17 mouse cellular contexts compared by ENCODE assay signal in genomic region chr8:92747086-92747485, GRCm38 (mm10).
DNase-seq lines count a peak whose midpoint lies in the region; ATAC-seq and TF ChIP-seq lines count a peak whose summit lies in the region.
"Had no signal": no experiment of that assay in that cellular context is flagged by ENCODE, and none has a peak within 500 bp of the region (broad histone marks: within the 10 kb centered on the region; RNA-seq: fewer than 3 reads in every experiment).

No protein-coding gene starts in this region.

- peaks cover 21% of the 10 kb centered on the region for H3K27me3 ChIP-seq in midbrain, embryonic 10.5 days (ENCODE audit: low read depth, poor library complexity, severe bottlenecking)
- no peaks in the 10 kb centered on the region for H3K27me3 ChIP-seq in midbrain, embryonic 11.5 days (ENCODE audit: control insufficient read depth, insufficient read depth, low read length)
- H3K27me3 ChIP-seq: embryonic facial prominence, embryonic 12.5 days; forebrain, embryonic 15.5 days had no signal

- no peak for ATAC-seq in midbrain, embryonic 11.5 days (ENCODE audit: low FRiP score)
- ATAC-seq: forebrain, embryonic 13.5 days; forebrain, embryonic 15.5 days had no signal

- no peaks in the 10 kb centered on the region for H3K36me3 ChIP-seq in midbrain, embryonic 10.5 days
- H3K36me3 ChIP-seq in midbrain, embryonic 11.5 days (ENCODE audit: control insufficient read depth, insufficient read depth, low read length), result no peaks in the 10 kb centered on the region
- H3K36me3 ChIP-seq: embryonic facial prominence, embryonic 10.5 days; embryonic facial prominence, embryonic 12.5 days; forebrain, embryonic 15.5 days had no signal

- no peak for TF ChIP-seq POLR2A in brain, embryonic 14.5 days (IDR thresholded peaks at IDR 0.05; ENCODE audit: borderline replicate concordance, extremely low read depth, insufficient read depth, insufficient read length, poor library complexity, severe bottlenecking)
- no peak for TF ChIP-seq POLR2A in lung, adult 2 months (IDR thresholded peaks at IDR 0.05; ENCODE audit: borderline replicate concordance, extremely low read depth, low read depth, low read length)

- no peaks in the 10 kb centered on the region for H3K9me3 ChIP-seq in midbrain, embryonic 10.5 days (replicated peaks)
- H3K9me3 ChIP-seq in midbrain, embryonic 11.5 days (ENCODE audit: control insufficient read depth, low read length), result no peaks in the 10 kb centered on the region
- H3K9me3 ChIP-seq: embryonic facial prominence, embryonic 10.5 days; embryonic facial prominence, embryonic 12.5 days; forebrain, embryonic 13.5 days; forebrain, embryonic 15.5 days had no signal

- no peak overlapping the region for H3K9ac ChIP-seq in midbrain, embryonic 11.5 days (ENCODE audit: low read length)
- H3K9ac ChIP-seq: embryonic facial prominence, embryonic 12.5 days; forebrain, embryonic 13.5 days; forebrain, embryonic 15.5 days; forebrain, postnatal 0 days had no signal

- no peak for TF ChIP-seq CTCF in brain, embryonic 14.5 days (IDR thresholded peaks at IDR 0.05; ENCODE audit: borderline replicate concordance, extremely low read depth, insufficient read depth, insufficient read length)
- no peak for TF ChIP-seq CTCF in lung, adult 2 months (IDR thresholded peaks at IDR 0.05; ENCODE audit: insufficient read depth, low read length)

- H3K4me1 ChIP-seq in midbrain, embryonic 10.5 days, result peaks cover 53% of the 10 kb centered on the region
- H3K4me1 ChIP-seq in midbrain, embryonic 11.5 days (ENCODE audit: control insufficient read depth, insufficient read depth, low read length), result peaks cover 32% of the 10 kb centered on the region
- no peaks in the 10 kb centered on the region for H3K4me1 ChIP-seq in lung, adult 2 months (ENCODE audit: control insufficient read depth, insufficient read depth, low read length)
- H3K4me1 ChIP-seq: embryonic facial prominence, embryonic 12.5 days had no signal

- peak overlapping the region; percentile 39; the same call in 1 of the 2 replicates for H3K27ac ChIP-seq in midbrain, embryonic 10.5 days (replicated peaks)
- H3K27ac ChIP-seq in midbrain, embryonic 11.5 days (ENCODE audit: low read depth, low read length), result no peak overlapping the region
- H3K27ac ChIP-seq: embryonic facial prominence, embryonic 10.5 days; embryonic facial prominence, embryonic 12.5 days; forebrain, embryonic 13.5 days; forebrain, embryonic 15.5 days had no signal

- no peak overlapping the region for H3K4me3 ChIP-seq in midbrain, embryonic 10.5 days
- no peak overlapping the region for H3K4me3 ChIP-seq in midbrain, embryonic 11.5 days (ENCODE audit: low read depth, low read length)
- no peak overlapping the region for H3K4me3 ChIP-seq in lung, adult 2 months (replicated peaks; ENCODE audit: extremely low read depth, low read depth, low read length)
- H3K4me3 ChIP-seq: embryonic facial prominence, embryonic 10.5 days; embryonic facial prominence, embryonic 12.5 days; forebrain, embryonic 13.5 days; forebrain, embryonic 15.5 days had no signal

- H3K4me2 ChIP-seq in midbrain, embryonic 11.5 days, result no peak overlapping the region
- H3K4me2 ChIP-seq: embryonic facial prominence, embryonic 12.5 days; forebrain, embryonic 13.5 days; forebrain, embryonic 15.5 days had no signal

- DNase-seq in cerebellum, postnatal 14 days, result peak; percentile 28 to 40
- DNase-seq in cerebellum, adult 11-12 months, result no peak
- DNase-seq in midbrain, embryonic 10.5 days (ENCODE audit: low spot score), result no peak
- DNase-seq in midbrain, embryonic 11.5 days (ENCODE audit: low spot score, missing footprints), result no peak
- DNase-seq in brain, embryonic 14.5 days (ENCODE audit: low read depth), result peak; percentile 41
- DNase-seq in lung, adult 2 months, result no peak
- DNase-seq: adrenal gland, adult 2 months; adrenal gland, postnatal 10 days; adrenal gland, postnatal 25 days; cerebellum, adult 2 months; cerebellum, adult 9-10 months; cerebellum, postnatal 25 days had no signal

- 56% methylated on average over 7 of the region's 7 CpGs for WGBS in midbrain, embryonic 10.5 days
- WGBS in midbrain, embryonic 11.5 days, result 44% methylated on average over 7 of the region's 7 CpGs
- 65% methylated on average over 7 of the region's 7 CpGs for WGBS in lung, adult 2 months

Comparison
In these comparisons a context has a peak if more than half of its experiments do, and no peak if none do; other contexts are left out.
1. DNase-seq: peak in cerebellum, postnatal 14 days (2 of 2) and brain, embryonic 14.5 days (single experiment); none in cerebellum, adult 11-12 months (single experiment), midbrain, embryonic 10.5 days (single experiment), midbrain, embryonic 11.5 days (single experiment) and lung, adult 2 months (single experiment).